Mouse (Mus musculus) heart, adult 2 months (tissue): ENCODE measurements around the gene Sh3gl2. TPM values are rescaled to one million over a fixed set of nuclear protein-coding genes. Genes with fewer than 3 reads are reported as not detected.

Source experiments
- DNase-seq, 2 experiments: peaks; one replicate each; pipeline ENCODE4 v3.0.0; 2021
- H3K27ac ChIP-seq: fragments of 200-600 bp; 2 replicates; pipeline ENCODE4 v1.8.1; 2022
- H3K27me3 ChIP-seq: fragments of 200-500 bp; 2 replicates; pipeline ENCODE4 v1.6.1; 2012; ENCODE audit warnings: mild to moderate bottlenecking, low read length, inconsistent platforms, mixed read lengths; ENCODE audit not compliant: control insufficient read depth, insufficient read depth
- H3K36me3 ChIP-seq: fragments of 200-500 bp; 2 replicates; pipeline ENCODE4 v1.6.1; 2012; ENCODE audit warnings: low read length, inconsistent platforms; ENCODE audit not compliant: control insufficient read depth, insufficient read depth
- H3K4me1 ChIP-seq: fragments of 200-500 bp; 2 replicates; pipeline ENCODE4 v1.6.1; 2011; ENCODE audit warnings: low read length; ENCODE audit not compliant: control insufficient read depth, insufficient read depth
- H3K4me3 ChIP-seq: fragments of 200-600 bp; 2 replicates; pipeline ENCODE4 v1.8.1; 2022
- H3K79me2 ChIP-seq: fragments of 200-500 bp; replicated peaks from 2 replicates; pipeline ENCODE4 v1.6.1; 2012; ENCODE audit warnings: mild to moderate bottlenecking, inconsistent platforms, low read length, moderate library complexity, mixed read lengths; ENCODE audit not compliant: control insufficient read depth, insufficient read depth
- H3K9ac ChIP-seq: fragments of 200-500 bp; 2 replicates; pipeline ENCODE4 v1.6.1; 2012; ENCODE audit warnings: low read depth, mild to moderate bottlenecking, control low read depth, inconsistent platforms, low read length, mixed read lengths
- CTCF ChIP-seq: fragments of 200-600 bp; IDR thresholded peaks from 2 replicates; pipeline ENCODE4 v1.8.1; 2022; ENCODE audit warnings: antibody characterized with exemption, mild to moderate bottlenecking, moderate library complexity
- EP300 ChIP-seq: fragments of 200-500 bp; IDR thresholded peaks from 2 replicates; pipeline ENCODE4 v1.6.1; 2011; ENCODE audit warnings: low read depth, low read length, control low read depth; ENCODE audit not compliant: insufficient read depth
- POLR2A ChIP-seq: fragments of 200-500 bp; IDR thresholded peaks from 2 replicates; pipeline ENCODE4 v1.6.1; 2011; ENCODE audit warnings: mild to moderate bottlenecking, low read depth, low read length, control low read depth; ENCODE audit not compliant: insufficient read depth
- WGBS: fragments of 180-500 bp; shearing (Covaris S2); methylation state at CpG from one replicate; pipeline ENCODE4 v1.1.7; 2018; 5-methylcytosine and 5-hydroxymethylcytosine counted together
- intact Hi-C: fragments of 180-260 bp; cut with DNase I; formaldehyde crosslinking; loops from one replicate; pipeline ENCODE4 v1.15.1; 2025
- polyA plus RNA-seq: library from polyadenylated mRNA; depleted of rRNA; stranded (reverse); fragments of >200 nt; gene quantifications from 2 replicates; pipeline ENCODE4 v1.2.3, GENCODE M21; 2012
- total RNA-seq, 2 experiments: library from RNA; stranded (reverse); gene quantifications; 2 replicates each; pipeline ENCODE4 v1.2.3; 2021

Gene Sh3gl2
- total and polyA plus RNA-seq, 3 experiments = 0.62 to 6.7 (median 5.4) TPM

GRCm38 (mm10) chr4:85514205-85514681, 309.3 kb downstream of the Sh3gl2 start:
- intact Hi-C loops = no loop called here

GRCm38 (mm10) chr4:85526966-85527566, 322.1 kb downstream of the Sh3gl2 start:
- H3K36me3 ChIP-seq = no peaks in the 10 kb centered on the region
- WGBS = 80% methylated on average over 7 of the region's 7 CpGs
- H3K27ac ChIP-seq = no peak overlapping the region
- no peak for DNase-seq
- H3K9ac ChIP-seq = no peak overlapping the region
- intact Hi-C loops = no loop called here
- H3K4me1 ChIP-seq = no peaks in the 10 kb centered on the region
- H3K27me3 ChIP-seq = no peaks in the 10 kb centered on the region
- no peaks in the 10 kb centered on the region for H3K79me2 ChIP-seq
- TF ChIP-seq POLR2A = no peak
- no peak for TF ChIP-seq EP300
- no peak for TF ChIP-seq CTCF
- H3K4me3 ChIP-seq = no peak overlapping the region

More at GRCm38 (mm10) chr4:85514205-85514681, 309.3 kb downstream of the Sh3gl2 start:
- DNase-seq = peak; percentile 28 to 31
- H3K79me2 ChIP-seq = no peaks in the 10 kb centered on the region
- H3K27me3 ChIP-seq = no peaks in the 10 kb centered on the region; the same call in 1 of the 2 replicates
- H3K9ac ChIP-seq = no peak overlapping the region
- H3K36me3 ChIP-seq = no peaks in the 10 kb centered on the region
- H3K4me1 ChIP-seq = no peaks in the 10 kb centered on the region
- peak overlapping the region; percentile 40 for H3K4me3 ChIP-seq
- 0 out of 2 replicates have a peak, but pooled peaks have one; percentile 13 for TF ChIP-seq CTCF
- TF ChIP-seq EP300 = no peak
- no peak overlapping the region for H3K27ac ChIP-seq
- 2% methylated on average over 33 of the region's 33 CpGs for WGBS

- H3K36me3 ChIP-seq = no peaks in the 10 kb centered on the region
- no peaks in the 10 kb centered on the region for H3K79me2 ChIP-seq
- TF ChIP-seq EP300 (no peak), CTCF (no peak), POLR2A (no peak)
- intact Hi-C loops = no loop called here
- no peak overlapping the region for H3K9ac ChIP-seq
- H3K27me3 ChIP-seq = no peaks in the 10 kb centered on the region
- H3K27ac ChIP-seq = no peak overlapping the region
- no peak for DNase-seq
- no peaks in the 10 kb centered on the region for H3K4me1 ChIP-seq
- no peak overlapping the region for H3K4me3 ChIP-seq
- 61% methylated on average over 1 of the region's 1 CpGs for WGBS
Measured at GRCm38 (mm10) chr4:85529852-85530251, 324.9 kb downstream of the Sh3gl2 start.

- Histone ChIP-seq H3K27me3 (no peaks in the 10 kb centered on the region), H3K79me2 (no peaks in the 10 kb centered on the region), H3K27ac (no peak overlapping the region), H3K9ac (no peak overlapping the region), H3K36me3 (no peaks in the 10 kb centered on the region), H3K4me1 (no peaks in the 10 kb centered on the region), H3K4me3 (no peak overlapping the region)
- intact Hi-C loops = no loop called here
- no peak for DNase-seq
- 82% methylated on average over 5 of the region's 5 CpGs for WGBS
- TF ChIP-seq CTCF = no peak
Measured at GRCm38 (mm10) chr4:85539677-85540076, 334.8 kb downstream of the Sh3gl2 start.

- 79% methylated on average over 4 of the region's 4 CpGs for WGBS
- H3K79me2 ChIP-seq = no peaks in the 10 kb centered on the region
Measured at GRCm38 (mm10) chr4:85543221-85543620, 338.3 kb downstream of the Sh3gl2 start.

GRCm38 (mm10) chr4:85554696-85555095, 349.8 kb downstream of the Sh3gl2 start:
- no peaks in the 10 kb centered on the region for H3K27me3 ChIP-seq
- no peak overlapping the region for H3K4me3 ChIP-seq
- intact Hi-C loops = no loop called here
- 55% methylated on average over 3 of the region's 3 CpGs for WGBS
- TF ChIP-seq CTCF (no peak), POLR2A (no peak), EP300 (no peak)
- no peaks in the 10 kb centered on the region for H3K36me3 ChIP-seq
- H3K4me1 ChIP-seq = no peaks in the 10 kb centered on the region
- no peak for DNase-seq
- no peak overlapping the region for H3K27ac ChIP-seq
- H3K79me2 ChIP-seq = no peaks in the 10 kb centered on the region
- H3K9ac ChIP-seq = no peak overlapping the region

More at GRCm38 (mm10) chr4:85543221-85543620, 338.3 kb downstream of the Sh3gl2 start:
- DNase-seq = no peak
- H3K27me3 ChIP-seq = no peaks in the 10 kb centered on the region
- TF ChIP-seq EP300 (no peak), CTCF (no peak), POLR2A (no peak)
- no peak overlapping the region for H3K4me3 ChIP-seq
- no peaks in the 10 kb centered on the region for H3K36me3 ChIP-seq
- H3K4me1 ChIP-seq = no peaks in the 10 kb centered on the region
- H3K9ac ChIP-seq = no peak overlapping the region
- no peak overlapping the region for H3K27ac ChIP-seq
- intact Hi-C loops = no loop called here
